Mouse (Mus musculus): ENCODE measurements around the gene Lamtor2. TPM values are rescaled to one million over a fixed set of nuclear protein-coding genes. Genes with fewer than 3 reads are reported as not detected.

Lamtor2 gene
- polyA plus RNA-seq, 1 experiment from 2014 or later = 140 TPM

DNA sequence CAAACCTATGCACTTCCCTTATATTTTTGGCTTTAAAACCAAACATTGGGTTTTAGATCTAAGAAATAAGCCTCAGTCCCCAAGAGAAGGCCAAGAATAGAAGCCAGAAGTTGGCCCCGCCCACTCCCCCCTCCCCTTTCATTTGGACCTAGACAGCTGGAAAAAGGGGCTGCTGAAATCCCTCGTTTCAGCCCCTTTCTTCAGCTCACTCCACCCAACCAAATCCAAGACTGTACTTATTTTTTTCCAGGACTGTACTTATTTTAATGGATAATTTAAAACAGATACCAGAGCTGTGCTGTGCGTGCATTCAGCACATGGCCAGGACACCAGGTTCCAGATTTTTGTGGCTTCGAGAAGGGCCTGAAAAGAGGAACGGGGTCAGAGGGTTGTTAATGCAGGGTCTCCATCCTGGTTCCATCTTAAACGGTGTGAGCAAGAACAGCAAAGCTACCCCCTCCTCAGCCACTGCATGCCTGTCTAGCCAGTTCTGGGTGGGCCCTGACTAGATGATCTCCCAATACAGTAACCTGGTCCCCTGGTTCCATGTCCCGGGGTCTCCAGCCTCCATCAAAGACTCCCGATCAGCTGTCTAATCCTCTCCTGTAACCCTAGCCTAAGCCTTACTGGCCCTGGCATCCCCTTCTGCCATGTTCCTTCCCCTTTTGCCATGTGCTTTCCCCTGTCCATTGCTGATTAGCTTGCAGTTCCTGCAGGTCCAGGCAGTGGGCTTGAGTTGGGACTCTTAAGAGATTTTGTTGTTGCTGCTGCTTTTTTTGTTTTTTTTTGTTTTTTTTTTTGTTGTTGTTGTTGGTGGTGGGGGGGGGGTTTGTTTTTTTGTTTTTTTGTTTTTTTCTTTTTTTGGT lies 48.8 kb downstream of the Lamtor2 start:
- no peak overlapping the region for H3K4me3 ChIP-seq
- no peaks in the 10 kb centered on the region for H3K9me3 ChIP-seq (replicated peaks)
- ATAC-seq (ENCODE audit: low FRiP score) = no peak
- no peak overlapping the region for H3K9ac ChIP-seq
- H3K27ac ChIP-seq = 0 out of 2 replicates have a peak overlapping the region, but pooled peaks have one; percentile 17
- no peak overlapping the region for H3K4me2 ChIP-seq (replicated peaks)
- H3K4me1 ChIP-seq = peaks cover 28% of the 10 kb centered on the region
- 45% methylated on average over 8 of the region's 8 CpGs for WGBS
- no peaks in the 10 kb centered on the region for H3K36me3 ChIP-seq
- peaks cover 36% of the 10 kb centered on the region for H3K27me3 ChIP-seq

DNA sequence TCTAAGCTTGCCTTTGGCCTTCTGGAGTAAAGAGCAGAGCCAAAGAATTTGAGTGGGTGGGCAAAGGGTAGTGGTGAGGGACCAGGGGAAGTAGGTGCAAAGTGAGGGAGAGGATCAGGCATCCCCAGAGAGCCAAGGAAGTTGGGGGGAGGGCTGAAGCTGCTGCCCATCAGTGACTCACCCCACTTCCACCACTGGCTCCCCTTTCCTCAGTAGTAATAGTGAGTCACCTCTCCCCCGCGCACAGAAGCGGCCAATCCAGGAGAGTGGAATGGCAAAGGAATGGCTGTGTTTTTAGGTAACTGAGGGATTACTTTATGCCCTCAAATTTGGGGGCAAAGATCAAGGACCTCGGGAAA lies 49.4 kb downstream of the Lamtor2 start:
- Histone ChIP-seq H3K27ac (peak overlapping the region; percentile 57; the same call in 1 of the 2 replicates), H3K4me2 (replicated peaks) (peak overlapping the region; percentile 99), H3K9me3 (replicated peaks) (no peaks in the 10 kb centered on the region), H3K27me3 (peaks cover 36% of the 10 kb centered on the region), H3K4me1 (peaks cover 28% of the 10 kb centered on the region), H3K4me3 (peak overlapping the region; percentile 65), H3K36me3 (no peaks in the 10 kb centered on the region), H3K9ac (no peak overlapping the region; the same call in 1 of the 2 replicates)
- ATAC-seq (ENCODE audit: low FRiP score) = 0 out of 2 replicates have a peak, but pooled peaks have one; percentile 7
- WGBS = 22% methylated on average over 4 of the region's 4 CpGs

DNA sequence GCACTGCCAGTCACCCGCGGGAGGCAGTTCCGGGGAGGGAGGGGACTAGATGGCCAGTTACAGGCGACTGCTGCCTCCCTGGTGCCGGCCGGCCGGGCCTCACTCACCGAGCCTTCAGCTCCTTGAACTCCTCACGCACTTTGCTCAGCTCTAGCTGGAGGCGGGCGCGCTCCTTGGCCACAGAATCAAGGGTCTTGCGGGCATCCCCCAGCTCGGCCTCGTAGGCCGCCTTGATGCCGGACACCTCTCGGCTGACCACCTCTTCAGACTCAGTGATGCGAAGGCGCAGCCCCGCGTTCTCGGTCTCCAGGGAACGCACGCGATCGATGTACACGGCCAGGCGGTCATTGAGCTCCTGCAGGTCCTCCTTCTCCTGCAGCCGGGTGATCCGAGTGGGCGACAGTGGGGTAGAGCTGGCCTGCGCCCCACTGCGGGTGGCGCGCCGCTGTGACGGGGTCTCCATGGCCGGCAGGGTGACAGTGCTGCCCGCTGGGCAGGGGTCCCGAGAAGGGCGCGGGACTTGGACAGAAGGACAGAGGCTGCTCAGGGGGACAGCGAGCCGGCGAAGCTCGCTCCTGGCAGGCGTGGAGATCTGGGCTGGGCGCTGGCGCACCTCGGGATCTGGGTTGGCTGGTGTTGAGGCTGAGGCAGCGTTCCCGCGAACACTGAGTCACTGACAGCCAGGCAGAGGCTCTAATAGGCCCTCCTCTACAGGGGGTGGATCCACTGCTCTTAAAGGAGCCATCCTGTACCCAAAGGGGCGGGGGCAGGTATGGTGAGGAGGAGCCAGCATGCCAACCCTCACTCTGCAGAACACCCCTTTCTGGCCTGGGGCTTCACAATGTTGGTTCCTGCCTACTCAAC lies 50.0 kb downstream of the Lamtor2 start:
- Histone ChIP-seq H3K4me1 (peaks cover 28% of the 10 kb centered on the region), H3K9ac (peak overlapping the region; percentile 78), H3K9me3 (replicated peaks) (no peaks in the 10 kb centered on the region), H3K4me3 (peak overlapping the region; percentile 65), H3K27me3 (peaks cover 36% of the 10 kb centered on the region), H3K27ac (peak overlapping the region; percentile 57), H3K4me2 (replicated peaks) (peak overlapping the region; percentile 99), H3K36me3 (no peaks in the 10 kb centered on the region)
- peak; percentile 82 for ATAC-seq (ENCODE audit: low FRiP score)
- under 1% methylated on average over 54 of the region's 55 CpGs for WGBS

DNA sequence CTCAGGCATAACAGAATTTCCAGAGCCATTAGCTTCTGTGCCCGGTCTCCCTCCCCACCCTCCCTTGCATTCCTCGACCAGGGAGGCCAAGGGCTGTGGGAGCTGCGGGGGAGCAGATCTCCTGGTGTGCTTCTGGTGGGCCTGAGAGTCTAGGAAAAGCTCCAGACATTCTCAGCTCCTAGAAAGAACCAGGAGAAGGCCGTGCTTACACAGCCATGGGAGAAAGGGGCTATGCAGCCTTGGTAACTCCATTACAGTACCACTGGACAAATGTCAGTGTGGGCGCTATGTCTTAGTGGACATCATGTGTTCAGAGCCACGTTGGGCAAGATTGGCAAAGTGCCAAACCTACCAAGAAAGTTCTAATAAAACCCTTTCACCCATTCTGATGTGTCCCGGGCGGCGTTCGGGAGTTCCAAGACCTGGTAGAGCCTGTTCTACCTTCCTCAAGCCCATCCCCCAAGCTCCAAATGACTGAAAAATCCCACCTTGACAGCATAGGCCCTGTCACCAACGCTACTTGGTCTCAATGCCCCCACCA lies 50.8 kb downstream of the Lamtor2 start:
- peaks cover 28% of the 10 kb centered on the region for H3K4me1 ChIP-seq
- H3K27ac ChIP-seq = no peak overlapping the region
- H3K4me2 ChIP-seq (replicated peaks) = peak overlapping the region; percentile 99
- WGBS = 16% methylated on average over 11 of the region's 11 CpGs
- peak overlapping the region; percentile 65 for H3K4me3 ChIP-seq
- no peak for ATAC-seq (ENCODE audit: low FRiP score)
- H3K9me3 ChIP-seq (replicated peaks) = no peaks in the 10 kb centered on the region
- H3K27me3 ChIP-seq = peaks cover 36% of the 10 kb centered on the region
- peak overlapping the region; percentile 78; the same call in 1 of the 2 replicates for H3K9ac ChIP-seq
- no peaks in the 10 kb centered on the region for H3K36me3 ChIP-seq

DNA sequence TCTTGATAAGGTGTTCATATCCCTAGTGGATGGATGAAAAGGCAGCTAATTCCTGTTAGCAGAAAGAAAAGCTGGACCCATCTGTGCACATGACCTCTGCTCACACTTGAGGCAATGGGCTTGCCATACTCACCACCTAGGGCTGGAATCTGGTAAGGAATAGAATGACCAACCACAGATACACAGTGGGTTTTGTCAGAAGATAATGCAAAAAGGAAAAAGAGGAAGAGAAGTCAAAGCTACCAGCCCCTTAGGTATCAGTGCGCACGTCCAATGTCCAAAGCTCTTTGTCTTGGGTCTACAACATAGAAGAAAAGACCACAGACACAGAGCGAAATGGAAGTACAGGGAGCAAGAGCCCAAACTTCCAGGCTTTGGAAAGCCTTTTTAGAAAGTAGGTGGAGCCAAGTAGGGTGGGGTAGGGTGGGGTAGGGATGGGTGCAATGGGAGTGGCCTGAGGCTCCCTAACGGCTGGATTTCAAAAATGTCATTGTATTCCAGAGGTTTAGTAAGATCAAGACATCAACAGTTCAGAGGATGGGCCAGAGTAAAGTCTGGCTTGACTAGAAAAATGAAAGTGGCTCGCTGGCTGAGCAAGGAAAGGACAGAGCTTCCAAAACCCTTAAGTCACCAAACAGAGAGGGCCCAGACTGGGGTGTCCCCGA lies 51.4 kb downstream of the Lamtor2 start:
- Histone ChIP-seq H3K9ac (no peak overlapping the region), H3K4me3 (peak overlapping the region; percentile 65), H3K36me3 (no peaks in the 10 kb centered on the region), H3K4me2 (replicated peaks) (peak overlapping the region; percentile 99), H3K4me1 (peaks cover 28% of the 10 kb centered on the region), H3K9me3 (replicated peaks) (no peaks in the 10 kb centered on the region), H3K27ac (no peak overlapping the region), H3K27me3 (peaks cover 36% of the 10 kb centered on the region)
- WGBS = 55% methylated on average over 6 of the region's 6 CpGs
- no peak for ATAC-seq (ENCODE audit: low FRiP score)

DNA sequence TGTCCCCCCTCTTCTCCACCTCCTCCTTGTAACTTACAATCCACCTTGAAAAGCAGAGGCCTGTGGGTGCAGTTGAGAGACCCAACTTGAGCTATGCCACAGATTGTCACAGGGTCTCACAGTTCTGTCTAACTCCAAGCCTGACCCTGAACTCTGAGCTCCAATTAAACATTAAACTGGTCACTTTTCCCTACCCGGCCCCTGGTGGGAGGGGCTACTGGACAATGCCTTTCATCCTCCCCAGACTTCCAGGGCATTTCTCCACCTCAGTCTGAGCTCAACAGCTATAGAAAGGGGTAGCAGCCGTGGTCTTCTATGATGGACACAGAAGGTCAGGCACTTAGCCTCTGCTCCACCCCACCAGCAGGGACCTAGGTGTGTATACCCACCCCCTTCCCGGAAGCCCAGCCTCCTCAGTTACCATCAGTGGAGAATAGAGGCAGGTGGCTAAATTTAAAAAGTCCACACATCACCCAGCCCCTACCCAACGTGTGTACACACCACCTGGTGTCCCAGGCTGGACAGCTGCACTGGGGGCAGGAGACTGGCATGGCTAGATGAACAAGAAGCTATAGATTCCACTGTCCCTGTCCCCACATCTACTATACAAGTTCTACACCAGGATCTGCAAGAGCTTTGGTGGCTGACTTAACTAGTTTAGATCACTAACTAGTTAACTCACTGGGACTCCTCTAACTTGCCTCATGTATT lies 52.1 kb downstream of the Lamtor2 start:
- Histone ChIP-seq H3K4me2 (replicated peaks) (no peak overlapping the region), H3K4me3 (no peak overlapping the region), H3K27ac (no peak overlapping the region), H3K9me3 (replicated peaks) (no peaks in the 10 kb centered on the region), H3K9ac (no peak overlapping the region), H3K27me3 (peaks cover 36% of the 10 kb centered on the region), H3K4me1 (peaks cover 28% of the 10 kb centered on the region), H3K36me3 (no peaks in the 10 kb centered on the region)
- 46% methylated on average over 4 of the region's 4 CpGs for WGBS
- ATAC-seq (ENCODE audit: low FRiP score) = no peak

DNA sequence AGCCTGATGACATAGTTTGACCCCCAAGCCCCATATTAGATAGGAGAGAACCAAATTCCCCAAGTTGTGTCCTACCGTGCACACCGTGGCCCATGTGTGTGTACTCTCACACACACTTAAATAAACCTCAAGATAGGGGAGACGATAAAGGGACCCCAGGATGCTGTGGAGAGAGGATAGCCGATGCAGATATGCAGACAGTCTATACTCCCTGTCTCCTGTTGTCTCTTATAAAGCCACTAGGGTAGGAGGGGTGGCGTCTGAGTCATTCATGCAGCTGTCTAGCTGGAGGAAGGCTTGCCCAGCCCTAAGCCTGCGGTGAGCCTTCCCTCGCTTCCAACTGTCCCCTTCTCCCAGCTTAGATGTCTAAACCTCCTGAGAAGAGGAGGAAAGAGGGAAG lies 52.8 kb downstream of the Lamtor2 start:
- Histone ChIP-seq H3K9ac (no peak overlapping the region), H3K4me2 (replicated peaks) (no peak overlapping the region), H3K27me3 (peaks cover 36% of the 10 kb centered on the region), H3K4me1 (peaks cover 26% of the 10 kb centered on the region), H3K36me3 (no peaks in the 10 kb centered on the region), H3K4me3 (no peak overlapping the region), H3K27ac (no peak overlapping the region), H3K9me3 (replicated peaks) (no peaks in the 10 kb centered on the region)
- no peak for ATAC-seq (ENCODE audit: low FRiP score)
- 74% methylated on average over 7 of the region's 7 CpGs for WGBS

MicroRNAs encoded within 50 kb of the gene (microRNA counts, 519-probe panel; counts per million panel counts)
- 470 counts per million, percentile 58 among the panel's probes with 10 or more counts for microRNA mmu-miR-1905

Small RNAs within 50 kb of the gene (microRNA-seq; reads per million reads assigned to microRNA genes)
- gene Mir1905 = not detected

Other genes with a start within 250 kb of the Lamtor2 start
- gene Glmp, start 228.1 kb downstream of the Lamtor2 start, polyA plus RNA-seq (2016; fragmentation: Nextera tagmentation; extraction: Ambion mirVana) = 142 and 145 TPM in 2 replicates
- 1.7 and 2.1 TPM in 2 replicates for gene Tmem79, start 216.9 kb downstream of the Lamtor2 start, polyA plus RNA-seq (2016; fragmentation: Nextera tagmentation; extraction: Ambion mirVana)
- 83.3 and 83.8 TPM in 2 replicates for gene Smg5, start 216.8 kb downstream of the Lamtor2 start, polyA plus RNA-seq (2016; fragmentation: Nextera tagmentation; extraction: Ambion mirVana)
- 2.2 and 2.8 TPM in 2 replicates for gene Paqr6, start 188.5 kb downstream of the Lamtor2 start, polyA plus RNA-seq (2016; fragmentation: Nextera tagmentation; extraction: Ambion mirVana)
- not detected in 2 replicates for gene Bglap3, start 180.3 kb downstream of the Lamtor2 start, polyA plus RNA-seq (2016; fragmentation: Nextera tagmentation; extraction: Ambion mirVana)
- gene Bglap2, start 174.4 kb downstream of the Lamtor2 start, polyA plus RNA-seq (2016; fragmentation: Nextera tagmentation; extraction: Ambion mirVana) = not detected in 2 replicates
- not detected in 2 replicates for gene Bglap, start 168.6 kb downstream of the Lamtor2 start, polyA plus RNA-seq (2016; fragmentation: Nextera tagmentation; extraction: Ambion mirVana)
- gene Pmf1, start 142.7 kb downstream of the Lamtor2 start, polyA plus RNA-seq (2016; fragmentation: Nextera tagmentation; extraction: Ambion mirVana) = 73.3 and 82.3 TPM in 2 replicates
- gene Slc25a44, start 127.9 kb downstream of the Lamtor2 start, polyA plus RNA-seq (2016; fragmentation: Nextera tagmentation; extraction: Ambion mirVana) = 24.9 and 25.9 TPM in 2 replicates
- 17.1 and 18.4 TPM in 2 replicates for gene Sema4a, start 91.9 kb downstream of the Lamtor2 start, polyA plus RNA-seq (2016; fragmentation: Nextera tagmentation; extraction: Ambion mirVana)
- gene Lmna, start 43.1 kb downstream of the Lamtor2 start, polyA plus RNA-seq (2016; fragmentation: Nextera tagmentation; extraction: Ambion mirVana) = 48.9 and 61.6 TPM in 2 replicates
- 44.2 and 44.5 TPM in 2 replicates for gene Mex3a, start 20.7 kb downstream of the Lamtor2 start, polyA plus RNA-seq (2016; fragmentation: Nextera tagmentation; extraction: Ambion mirVana)
- 1.5 and 2.4 TPM in 2 replicates for gene Rab25, start 4.8 kb downstream of the Lamtor2 start, polyA plus RNA-seq (2016; fragmentation: Nextera tagmentation; extraction: Ambion mirVana)
- gene Ubqln4, start 684 bp upstream of the Lamtor2 start, polyA plus RNA-seq (2016; fragmentation: Nextera tagmentation; extraction: Ambion mirVana) = 59.4 and 60.7 TPM in 2 replicates
- 152 and 155 TPM in 2 replicates for gene Ssr2, start 22.8 kb upstream of the Lamtor2 start, polyA plus RNA-seq (2016; fragmentation: Nextera tagmentation; extraction: Ambion mirVana)
- gene Arhgef2, start 52.9 kb upstream of the Lamtor2 start, polyA plus RNA-seq (2016; fragmentation: Nextera tagmentation; extraction: Ambion mirVana) = 171 and 179 TPM in 2 replicates
- gene Rxfp4, start 100.1 kb upstream of the Lamtor2 start, polyA plus RNA-seq (2016; fragmentation: Nextera tagmentation; extraction: Ambion mirVana) = not detected in 2 replicates
- 117 and 119 TPM in 2 replicates for gene Khdc4, start 132.7 kb upstream of the Lamtor2 start, polyA plus RNA-seq (2016; fragmentation: Nextera tagmentation; extraction: Ambion mirVana)
- 43.6 and 47.1 TPM in 2 replicates for gene Rit1, start 163.8 kb upstream of the Lamtor2 start, polyA plus RNA-seq (2016; fragmentation: Nextera tagmentation; extraction: Ambion mirVana)
- gene Syt11, start 222.1 kb upstream of the Lamtor2 start, polyA plus RNA-seq (2016; fragmentation: Nextera tagmentation; extraction: Ambion mirVana) = 153 and 157 TPM in 2 replicates

All from hindbrain, embryonic 12.5 days (tissue).